Mouse (Mus musculus) brain, embryonic 14.5 days (tissue): Measurements from ENCODE around the gene Pbp2. TPM values are rescaled to one million over a fixed set of nuclear protein-coding genes. Genes with fewer than 3 reads are reported as not detected.

ENCODE experiments used
- DNase-seq: peaks from one replicate; pipeline ENCODE4 v3.0.0-alpha.2; 2011; ENCODE audit warnings: low read depth
- CTCF ChIP-seq: fragments of 200-500 bp; IDR thresholded peaks from 2 replicates; pipeline ENCODE4 v1.5.1; 2012; ENCODE audit warnings: inconsistent platforms, mild to moderate bottlenecking, moderate library complexity, borderline replicate concordance; ENCODE audit not compliant: insufficient read depth, insufficient read length; ENCODE audit errors: extremely low read depth
- POLR2A ChIP-seq: fragments of 200-500 bp; IDR thresholded peaks from 2 replicates; pipeline ENCODE4 v1.6.1; 2012; ENCODE audit warnings: mild to moderate bottlenecking, inconsistent platforms, borderline replicate concordance; ENCODE audit not compliant: poor library complexity, insufficient read depth, insufficient read length, severe bottlenecking; ENCODE audit errors: extremely low read depth
- polyA plus RNA-seq: library from polyadenylated mRNA; depleted of rRNA; stranded (reverse); fragments of >200 nt; gene quantifications from 2 replicates; pipeline ENCODE4 v1.2.3, GENCODE M21; 2012; rRNA removed

Pbp2 gene
- polyA plus RNA-seq, 1 experiment: 0.08 TPM

DNA sequence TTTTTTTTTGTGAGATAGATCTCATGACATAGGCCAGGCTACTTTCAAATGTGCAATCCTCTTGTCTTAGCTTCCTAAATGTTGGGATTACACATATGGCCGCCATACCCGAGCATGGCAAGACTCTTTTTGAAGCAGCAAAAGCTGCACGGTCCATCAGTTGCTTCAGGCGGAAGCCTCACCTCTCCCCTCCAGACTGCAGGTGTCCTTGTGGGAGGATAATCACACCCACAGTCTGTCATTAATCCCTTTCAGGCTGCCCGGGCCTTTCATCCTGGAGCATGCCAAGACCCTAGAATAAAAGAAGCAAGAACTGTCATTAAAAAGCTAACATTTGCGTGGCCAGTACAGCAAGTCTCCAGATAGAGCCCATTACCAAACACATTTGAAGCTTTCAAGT, 40.6 kb downstream of the Pbp2 start:
- TF ChIP-seq POLR2A: no peak
- no peak for TF ChIP-seq CTCF
- peak; percentile 51 for DNase-seq

GRCm38 (mm10) chr6:135268392-135268791, 41.8 kb downstream of the Pbp2 start:
- TF ChIP-seq CTCF: no peak
- DNase-seq: no peak

GRCm38 (mm10) chr6:135267221-135267620, 43.0 kb downstream of the Pbp2 start:
- TF ChIP-seq CTCF: no peak
- no peak for TF ChIP-seq POLR2A
- DNase-seq: no peak

- TF ChIP-seq POLR2A (no peak), CTCF (no peak)
Measured at GRCm38 (mm10) chr6:135266056-135266455, 44.1 kb downstream of the Pbp2 start.

GRCm38 (mm10) chr6:135264136-135264535, 46.1 kb downstream of the Pbp2 start:
- no peak for DNase-seq
- peak; percentile 24; the same call in 1 of the 2 replicates for TF ChIP-seq CTCF
- no peak for TF ChIP-seq POLR2A

More at GRCm38 (mm10) chr6:135266056-135266455, 44.1 kb downstream of the Pbp2 start:
- no peak for DNase-seq

GRCm38 (mm10) chr6:135262565-135262964, 47.6 kb downstream of the Pbp2 start:
- DNase-seq: no peak
- TF ChIP-seq CTCF: no peak
- no peak for TF ChIP-seq POLR2A

GRCm38 (mm10) chr6:135261124-135261523, 49.1 kb downstream of the Pbp2 start:
- TF ChIP-seq CTCF (no peak), POLR2A (no peak)
- DNase-seq: no peak

DNA sequence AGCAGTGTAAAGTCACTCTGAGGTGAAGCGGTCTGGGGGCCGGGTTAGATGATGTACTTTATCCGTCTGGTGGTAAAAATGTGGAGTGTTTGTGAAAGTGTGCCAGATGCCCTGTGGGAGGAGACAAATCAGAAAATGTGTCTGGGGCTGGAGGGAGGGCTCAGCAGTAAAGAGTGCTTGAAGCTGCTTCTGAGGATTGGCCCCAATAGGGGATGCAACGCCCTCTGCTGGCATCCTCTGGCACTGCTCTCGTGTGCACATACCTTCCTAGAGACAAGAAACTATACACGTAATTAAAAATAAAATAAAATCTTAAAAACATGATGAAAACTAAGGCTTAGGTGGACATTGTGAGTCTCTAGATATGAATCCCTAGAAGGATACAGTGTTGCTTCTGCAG, 49.8 kb downstream of the Pbp2 start:
- TF ChIP-seq CTCF: peak; percentile 16; the same call in 1 of the 2 replicates
- no peak for TF ChIP-seq POLR2A
- DNase-seq: no peak

Other genes with a start within 250 kb of the Pbp2 start
- 0.18 and 0.48 TPM in 2 replicates for gene Gprc5a, start 244.8 kb downstream of the Pbp2 start, polyA plus RNA-seq
- gene Gprc5d, start 192.1 kb downstream of the Pbp2 start, polyA plus RNA-seq: 0.08 TPM in 1 of 2 replicates, not detected in the other
- gene Fam234b, start 112.4 kb downstream of the Pbp2 start, polyA plus RNA-seq: 78.3 and 87.5 TPM in 2 replicates
- gene Hebp1, start 112.4 kb downstream of the Pbp2 start, polyA plus RNA-seq: 5.5 and 7.2 TPM in 2 replicates
- 0.27 and 0.44 TPM in 2 replicates for gene Gsg1, start 56.1 kb downstream of the Pbp2 start, polyA plus RNA-seq
- 27.0 and 43.6 TPM in 2 replicates for gene Emp1, start 52.1 kb upstream of the Pbp2 start, polyA plus RNA-seq